Mouse (Mus musculus) kidney, adult 2 months (tissue): ENCODE data around the gene Ccdc96. TPM values are rescaled to one million over a fixed set of nuclear protein-coding genes. Genes with fewer than 3 reads are reported as not detected.

ENCODE experiments used
- DNase-seq: peaks from one replicate; pipeline ENCODE4 v3.0.0; 2021
- H3K27ac ChIP-seq: fragments of 200-500 bp; 2 replicates; pipeline ENCODE4 v1.5.1; 2012; ENCODE audit warnings: low read depth, low read length, control low read depth, inconsistent platforms; ENCODE audit not compliant: insufficient read depth
- H3K27me3 ChIP-seq: fragments of 200-500 bp; replicated peaks from 2 replicates; pipeline ENCODE4 v1.6.1; 2012; ENCODE audit warnings: mild to moderate bottlenecking, moderate library complexity, low read length, inconsistent platforms; ENCODE audit not compliant: control insufficient read depth, insufficient read depth
- H3K36me3 ChIP-seq: fragments of 200-500 bp; 2 replicates; pipeline ENCODE4 v1.6.1; 2012; ENCODE audit warnings: mild to moderate bottlenecking, moderate library complexity, low read length, inconsistent platforms; ENCODE audit not compliant: control insufficient read depth, insufficient read depth
- H3K4me1 ChIP-seq: fragments of 200-500 bp; 2 replicates; pipeline ENCODE4 v1.6.1; 2011; ENCODE audit warnings: low read length; ENCODE audit not compliant: control insufficient read depth, insufficient read depth
- H3K4me3 ChIP-seq: fragments of 200-500 bp; 2 replicates; pipeline ENCODE4 v1.5.1; 2011; ENCODE audit warnings: mild to moderate bottlenecking, low read depth, low read length, control low read depth; ENCODE audit not compliant: insufficient read depth
- CTCF ChIP-seq: fragments of 200-500 bp; conservative IDR thresholded peaks from 2 replicates; pipeline ENCODE4 v1.5.1; 2011; ENCODE audit warnings: low read depth, mild to moderate bottlenecking, control low read depth, low read length, moderate library complexity, mixed read lengths; ENCODE audit not compliant: insufficient read depth, insufficient read length
- POLR2A ChIP-seq: fragments of 200-500 bp; IDR thresholded peaks from one replicate; pipeline ENCODE4 v1.6.1; 2011; ENCODE audit warnings: low read depth, low read length, control low read depth
- WGBS: fragments of 180-500 bp; shearing (Covaris S2); methylation state at CpG from one replicate; pipeline ENCODE4 v1.1.7; 2018; 5-methylcytosine and 5-hydroxymethylcytosine counted together
- polyA plus RNA-seq: library from polyadenylated mRNA; depleted of rRNA; stranded (reverse); fragments of >200 nt; gene quantifications from 2 replicates; pipeline ENCODE4 v1.2.3, GENCODE M21; 2012

The Ccdc96 gene
- polyA plus RNA-seq, 1 experiment, result 0.28 TPM

DNA sequence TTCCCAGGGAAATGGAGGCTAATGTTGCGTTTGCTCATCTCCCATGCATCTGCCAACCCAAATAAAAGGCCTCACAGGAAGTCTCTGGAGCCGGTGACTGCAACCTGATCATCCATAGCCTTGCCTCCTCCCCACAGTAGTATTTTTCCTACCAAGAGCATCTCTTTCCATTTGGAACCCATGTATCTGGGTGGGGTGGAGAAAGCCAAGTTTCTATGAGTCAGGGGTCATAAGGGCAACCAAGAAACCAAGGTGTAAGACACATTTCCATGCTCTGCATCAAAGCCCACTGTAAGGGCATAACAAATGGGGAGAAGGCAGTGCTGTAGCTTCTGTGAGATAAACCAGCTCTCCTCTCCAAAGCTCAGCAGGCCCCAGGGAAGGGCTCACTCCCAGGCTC, 23.2 kb upstream of the Ccdc96 start:
- H3K27me3 ChIP-seq, result no peaks in the 10 kb centered on the region
- 64% methylated on average over 2 of the region's 2 CpGs for WGBS
- no peak overlapping the region for H3K4me3 ChIP-seq
- no peaks in the 10 kb centered on the region for H3K36me3 ChIP-seq
- DNase-seq, result no peak
- no peak overlapping the region for H3K27ac ChIP-seq
- TF ChIP-seq POLR2A, result no peak
- no peak for TF ChIP-seq CTCF
- peaks cover 5% of the 10 kb centered on the region; the same call in 1 of the 2 replicates for H3K4me1 ChIP-seq

DNA sequence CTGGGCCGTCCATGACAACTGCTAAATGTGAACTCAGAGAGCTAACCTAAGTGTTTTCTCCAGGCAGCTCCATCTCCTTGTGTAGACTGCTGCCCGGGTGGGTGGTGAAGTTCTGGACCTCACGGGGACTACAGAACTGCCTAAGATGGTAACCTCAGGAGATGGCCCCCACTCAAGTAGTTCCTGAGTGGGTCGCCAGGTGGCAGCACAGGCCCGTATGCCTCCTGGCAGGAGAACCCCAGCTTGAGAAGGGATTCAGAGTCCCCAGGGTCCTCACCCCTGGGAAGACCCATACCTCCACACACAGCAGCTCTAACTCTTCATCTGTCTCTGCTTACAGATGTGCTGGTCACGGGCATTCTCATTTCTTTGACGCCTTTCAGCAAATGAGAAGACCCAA, 21.6 kb upstream of the Ccdc96 start:
- TF ChIP-seq CTCF (peak; percentile 91), POLR2A (no peak)
- peak; percentile 84 for DNase-seq
- H3K4me1 ChIP-seq, result peaks cover 10% of the 10 kb centered on the region; the same call in 1 of the 2 replicates
- no peak overlapping the region for H3K4me3 ChIP-seq
- 10% methylated on average over 7 of the region's 7 CpGs for WGBS
- H3K27ac ChIP-seq, result no peak overlapping the region
- H3K36me3 ChIP-seq, result no peaks in the 10 kb centered on the region
- H3K27me3 ChIP-seq, result no peaks in the 10 kb centered on the region

DNA sequence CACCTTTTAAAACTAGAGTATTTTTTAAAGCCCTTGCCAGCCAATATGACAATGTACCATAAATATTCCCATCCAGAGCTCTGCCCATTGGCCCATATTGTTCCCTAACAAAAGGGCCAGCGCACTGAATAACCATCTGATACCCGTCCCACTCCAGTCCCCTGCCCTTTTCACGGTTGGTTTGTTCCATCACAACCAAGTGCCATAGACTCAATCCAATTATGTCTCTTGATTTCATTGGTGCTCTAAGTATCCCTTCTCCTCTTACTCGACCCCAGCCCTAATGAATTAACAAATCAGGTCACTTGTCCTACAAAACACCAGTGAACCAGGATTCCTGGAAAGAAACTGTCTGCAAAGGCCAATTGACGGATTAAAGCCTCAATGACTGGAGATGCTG, 21.0 kb upstream of the Ccdc96 start:
- no peak for DNase-seq
- H3K36me3 ChIP-seq, result no peaks in the 10 kb centered on the region
- 43% methylated on average over 5 of the region's 5 CpGs for WGBS
- no peaks in the 10 kb centered on the region for H3K27me3 ChIP-seq
- H3K4me1 ChIP-seq, result peaks cover 10% of the 10 kb centered on the region; the same call in 1 of the 2 replicates
- H3K27ac ChIP-seq, result no peak overlapping the region
- no peak overlapping the region for H3K4me3 ChIP-seq
- TF ChIP-seq CTCF, result no peak
- TF ChIP-seq POLR2A, result no peak

DNA sequence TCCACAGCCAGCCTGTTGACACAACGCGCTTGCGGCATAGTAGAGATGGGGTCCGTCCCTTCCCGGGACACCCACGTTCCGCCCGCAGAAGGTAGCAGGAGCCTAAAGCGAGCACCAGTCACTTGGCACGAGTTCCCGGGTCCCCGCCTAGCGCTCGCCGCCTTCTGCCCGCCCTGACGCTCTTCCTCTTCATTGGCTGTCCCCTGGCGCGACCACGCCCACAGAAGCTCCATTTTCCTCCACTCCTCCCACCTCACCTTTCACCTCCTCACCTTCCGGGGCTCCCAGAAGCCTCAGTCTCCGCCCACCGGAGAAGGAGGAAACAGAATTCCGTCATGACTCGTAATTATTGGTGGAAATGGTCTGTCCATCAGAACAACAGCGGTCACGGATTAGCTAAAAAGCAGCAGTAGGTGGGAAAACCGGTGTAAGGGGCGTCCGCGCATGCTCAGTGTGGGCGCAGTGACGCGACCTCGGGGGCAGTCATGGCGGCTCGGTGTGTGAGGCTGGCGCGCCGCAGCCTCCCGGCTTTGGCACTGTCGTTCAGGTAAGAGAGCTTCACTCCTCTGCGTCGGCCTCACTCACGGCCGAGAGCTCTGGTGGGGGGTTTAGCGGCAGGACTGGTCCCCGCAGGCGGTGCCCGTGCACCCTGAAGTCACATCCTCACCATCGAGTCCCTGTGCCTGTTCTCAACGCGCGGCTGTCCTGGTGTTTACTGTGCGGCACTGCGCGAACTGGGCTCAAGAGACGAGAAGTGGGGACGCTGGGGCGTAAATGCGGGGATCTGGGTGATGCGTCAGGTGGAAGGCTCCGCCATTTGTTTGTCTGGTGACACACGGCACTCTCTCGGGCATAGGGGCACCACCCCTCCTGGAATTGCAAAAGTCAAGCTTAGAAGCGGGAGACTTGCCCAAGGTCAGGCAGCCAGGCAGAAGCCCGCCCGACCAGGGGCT, 19.4 kb upstream of the Ccdc96 start, which contains the start of gene Grpel1:
Gene Grpel1 (plus strand): TSS at position 290 of the 953 bp plus-strand sequence.
- peak within 1 kb of the TSS; percentile 70 for H3K27ac ChIP-seq
- H3K36me3 ChIP-seq, result peaks cover 3% of the 10 kb centered on the region; the same call in 1 of the 2 replicates
- no peaks in the 10 kb centered on the region for H3K27me3 ChIP-seq
- TF ChIP-seq POLR2A (peak; percentile 49), CTCF (no peak)
- H3K4me3 ChIP-seq, result peak within 1 kb of the TSS; percentile 89
- DNase-seq, result peak; percentile 100
- WGBS, result under 1% methylated on average over 68 of the region's 68 CpGs
- H3K4me1 ChIP-seq, result peaks cover 16% of the 10 kb centered on the region; the same call in 1 of the 2 replicates

DNA sequence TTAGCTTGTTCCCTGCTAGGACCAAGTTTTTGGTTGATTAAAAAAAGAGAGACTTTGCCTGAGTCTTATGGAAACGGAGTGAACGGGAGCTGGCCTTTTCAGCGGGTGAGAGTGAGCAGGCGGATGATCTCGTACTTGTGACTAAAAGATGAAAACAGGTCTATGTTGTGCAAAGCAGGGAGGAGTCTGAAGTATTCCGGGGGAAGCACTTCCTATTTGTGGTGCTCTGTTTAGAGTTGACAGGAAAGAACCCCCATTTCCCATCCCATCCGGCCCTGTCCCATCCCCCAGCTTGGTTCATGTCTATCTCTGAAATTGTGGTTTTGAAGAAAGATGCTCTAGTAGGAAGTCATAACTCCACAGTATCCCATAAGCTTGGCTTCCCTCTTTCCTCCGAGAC, 18.5 kb upstream of the Ccdc96 start:
- Histone ChIP-seq H3K27ac (peak overlapping the region; percentile 70), H3K36me3 (peaks cover 6% of the 10 kb centered on the region; the same call in 1 of the 2 replicates), H3K4me1 (peaks cover 22% of the 10 kb centered on the region; the same call in 1 of the 2 replicates), H3K4me3 (peak overlapping the region; percentile 89), H3K27me3 (no peaks in the 10 kb centered on the region)
- no peak for DNase-seq
- 6% methylated on average over 8 of the region's 8 CpGs for WGBS
- no peak for TF ChIP-seq CTCF
- TF ChIP-seq POLR2A, result no peak

DNA sequence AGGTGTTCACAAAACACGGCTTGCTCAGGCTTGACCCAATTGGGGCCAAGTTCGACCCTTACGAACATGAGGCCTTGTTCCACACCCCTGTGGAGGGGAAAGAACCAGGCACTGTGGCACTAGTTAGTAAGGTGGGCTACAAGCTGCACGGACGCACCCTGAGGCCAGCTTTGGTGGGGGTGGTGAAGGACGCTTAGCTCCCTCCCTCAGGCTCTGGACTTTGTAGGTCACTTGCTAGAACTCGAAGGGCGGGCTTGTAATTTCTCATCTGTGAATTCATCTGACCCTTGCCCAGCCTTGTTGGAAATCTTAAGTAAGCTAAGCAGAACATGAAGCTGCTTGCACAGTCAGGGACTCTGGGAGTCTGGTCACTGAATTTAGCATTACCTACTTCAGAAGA, 13.2 kb upstream of the Ccdc96 start:
- WGBS, result 64% methylated on average over 8 of the region's 8 CpGs
- peaks cover 40% of the 10 kb centered on the region for H3K4me1 ChIP-seq
- H3K27ac ChIP-seq, result peak overlapping the region; percentile 76
- peak; percentile 88 for DNase-seq
- H3K27me3 ChIP-seq, result no peaks in the 10 kb centered on the region
- TF ChIP-seq CTCF, result no peak
- no peak for TF ChIP-seq POLR2A
- H3K36me3 ChIP-seq, result peaks cover 12% of the 10 kb centered on the region; the same call in 1 of the 2 replicates
- H3K4me3 ChIP-seq, result no peak overlapping the region

DNA sequence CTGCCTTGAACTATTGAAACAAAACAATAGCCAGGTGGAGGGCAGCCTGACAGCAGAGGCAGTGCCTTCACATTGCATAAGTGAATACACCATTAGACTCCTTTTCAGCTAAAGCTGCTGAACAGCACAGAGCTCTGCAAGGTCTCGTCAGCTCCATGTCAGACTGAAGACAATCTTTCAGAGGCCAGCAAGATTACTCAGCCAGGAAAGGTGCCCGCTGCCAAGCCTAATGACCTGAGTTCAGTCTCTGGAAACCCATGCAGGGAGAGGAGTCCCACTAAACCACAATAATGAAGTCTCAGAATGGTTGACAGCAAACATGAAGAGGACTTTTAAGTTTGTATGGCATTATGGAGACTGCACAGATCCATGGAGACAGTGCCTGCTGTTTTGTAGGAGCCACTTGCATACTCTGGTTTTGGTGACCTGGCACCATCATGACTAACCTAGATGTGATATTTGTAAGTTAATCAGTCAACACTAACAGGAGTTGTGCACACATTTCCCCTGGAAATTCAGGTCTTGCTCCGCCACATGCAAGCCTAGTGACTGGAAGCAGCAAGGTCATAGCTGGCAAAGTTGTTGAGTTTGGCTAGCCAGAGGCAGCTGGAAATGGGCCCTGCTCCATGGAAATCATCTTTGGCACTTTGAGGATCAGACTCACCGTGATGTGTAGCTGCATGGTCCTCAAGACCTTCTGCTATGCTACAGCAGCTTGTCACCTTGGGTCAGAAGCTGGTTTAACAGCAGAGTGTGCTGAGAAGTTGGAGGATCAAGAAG, 11.3 kb upstream of the Ccdc96 start:
- peaks cover 34% of the 10 kb centered on the region for H3K4me1 ChIP-seq
- DNase-seq, result peak; percentile 58
- 44% methylated on average over 4 of the region's 4 CpGs for WGBS
- H3K27ac ChIP-seq, result 0 out of 2 replicates have a peak overlapping the region, but pooled peaks have one; percentile 18
- H3K27me3 ChIP-seq, result no peaks in the 10 kb centered on the region
- H3K36me3 ChIP-seq, result peaks cover 12% of the 10 kb centered on the region; the same call in 1 of the 2 replicates
- TF ChIP-seq POLR2A (no peak), CTCF (no peak)
- no peak overlapping the region for H3K4me3 ChIP-seq
